Mouse (Mus musculus) liver, postnatal 0 days (tissue): Measurements from ENCODE around the gene Sox21. TPM values are rescaled to one million over a fixed set of nuclear protein-coding genes. Genes with fewer than 3 reads are reported as not detected.

Experiments
- ATAC-seq: fragments of 200-750 bp; cut with Nextera tagmentation; 2 replicates; pipeline ENCODE4 v1.8.0; 2017; ENCODE audit warnings: mild to moderate bottlenecking, moderate library complexity
- DNase-seq: peaks from one replicate; pipeline ENCODE4 v3.0.0-alpha.2; 2016
- H3K27ac ChIP-seq: fragments of 300-500 bp; sonication (generic); 2 replicates; pipeline ENCODE4 v1.5.1; 2014; ENCODE audit warnings: antibody characterized with exemption, moderate library complexity, mild to moderate bottlenecking, low read depth
- H3K27me3 ChIP-seq: fragments of 300-500 bp; sonication (generic); 2 replicates; pipeline ENCODE4 v1.6.1; 2014; ENCODE audit warnings: low read length, control low read depth, mixed read lengths; ENCODE audit not compliant: insufficient read depth
- H3K36me3 ChIP-seq: fragments of 300-500 bp; sonication (generic); replicated peaks from 2 replicates; pipeline ENCODE4 v1.6.1; 2014; ENCODE audit warnings: mild to moderate bottlenecking, control low read depth, low read length, moderate library complexity, mixed read lengths; ENCODE audit not compliant: insufficient read depth
- H3K4me1 ChIP-seq: fragments of 300-500 bp; sonication (generic); 2 replicates; pipeline ENCODE4 v1.6.1; 2014; ENCODE audit warnings: antibody characterized with exemption, mild to moderate bottlenecking, control low read depth; ENCODE audit not compliant: insufficient read depth
- H3K4me2 ChIP-seq: fragments of 300-500 bp; sonication (generic); 2 replicates; pipeline ENCODE4 v1.6.1; 2014; ENCODE audit warnings: low read depth, mild to moderate bottlenecking, low read length, moderate library complexity, mixed read lengths
- H3K4me3 ChIP-seq: fragments of 300-500 bp; sonication (generic); 2 replicates; pipeline ENCODE4 v1.5.1; 2014; ENCODE audit warnings: low read depth, low read length
- H3K9ac ChIP-seq: fragments of 300-500 bp; sonication (generic); replicated peaks from 2 replicates; pipeline ENCODE4 v1.6.1; 2014; ENCODE audit warnings: mild to moderate bottlenecking, moderate library complexity
- H3K9me3 ChIP-seq: fragments of 300-500 bp; sonication (generic); 2 replicates; pipeline ENCODE4 v1.6.1; 2016; ENCODE audit warnings: mild to moderate bottlenecking, control low read depth, low read length, mixed read lengths
- CTCF ChIP-seq: sonication (generic); IDR thresholded peaks from 2 replicates; pipeline ENCODE4 v1.5.1; 2016; ENCODE audit warnings: antibody characterized with exemption, low read depth
- EP300 ChIP-seq: IDR thresholded peaks from 2 replicates; pipeline ENCODE4 v1.6.1; 2016; ENCODE audit warnings: antibody characterized with exemption, low read depth, mild to moderate bottlenecking
- WGBS: fragments of 180-500 bp; shearing (Covaris S2); extraction: QIAGEN DNeasy Blood & Tissue Kit; methylation state at CpG from one replicate; pipeline ENCODE4 v1.1.7; 2014; ENCODE audit not compliant: insufficient replicate concordance; 5-methylcytosine and 5-hydroxymethylcytosine counted together
- polyA plus RNA-seq: library from polyadenylated mRNA; unstranded; fragments of >200 nt; fragmentation: Nextera tagmentation; extraction: Ambion mirVana; gene quantifications from 2 replicates; pipeline ENCODE4 v1.2.1, GENCODE M21; 2015

The Sox21 gene
- polyA plus RNA-seq, 1 experiment from 2014 or later: not detected

DNA sequence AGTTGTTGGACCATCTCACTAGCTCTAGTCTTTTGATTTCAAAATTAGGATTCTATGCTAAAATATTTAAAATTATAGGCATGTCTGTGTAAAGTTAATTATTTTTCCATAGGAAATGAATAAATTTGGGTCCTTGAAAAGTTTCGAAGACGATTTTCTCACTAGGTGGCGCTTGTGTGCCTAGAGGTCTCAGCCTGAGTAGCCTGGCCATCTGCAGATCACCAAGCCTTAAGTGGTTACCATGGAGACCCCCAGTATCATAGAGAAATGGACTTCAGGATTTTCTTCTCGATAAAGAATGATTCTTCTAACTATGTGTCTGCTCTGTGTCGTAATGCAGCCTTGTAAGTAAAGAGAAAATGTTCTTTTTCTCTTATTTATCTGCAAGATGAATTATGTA is 27.2 kb downstream of the Sox21 start:
- Histone ChIP-seq H3K4me1 (no peaks in the 10 kb centered on the region), H3K9me3 (no peaks in the 10 kb centered on the region), H3K9ac (no peak overlapping the region), H3K36me3 (no peaks in the 10 kb centered on the region), H3K27ac (no peak overlapping the region), H3K4me3 (no peak overlapping the region), H3K4me2 (no peak overlapping the region), H3K27me3 (0 out of 2 replicates have a peak, but pooled peaks cover 9% of the 10 kb centered on the region)
- ATAC-seq: no peak
- no peak for DNase-seq
- 18% methylated on average over 5 of the region's 5 CpGs for WGBS
- TF ChIP-seq CTCF: peak; percentile 50
- no peak for TF ChIP-seq EP300

DNA sequence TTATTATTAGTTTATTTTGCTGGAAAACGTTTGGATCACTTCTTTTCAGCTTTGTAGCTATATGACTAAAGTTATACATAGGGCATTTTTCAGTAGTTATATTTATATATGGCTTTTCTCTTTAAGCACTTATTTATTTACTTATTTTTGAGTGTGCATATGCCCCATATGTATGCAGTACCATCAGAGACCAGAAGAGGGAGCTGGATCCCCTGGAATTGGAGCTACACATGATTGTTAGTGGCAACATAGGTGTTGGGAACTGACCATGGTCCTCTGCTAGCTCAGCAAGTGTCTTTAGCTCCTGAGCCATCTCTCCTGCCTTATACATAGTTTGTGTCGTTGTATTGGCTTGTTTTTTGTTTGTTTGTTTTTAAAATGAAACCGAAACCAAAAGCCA is 29.5 kb downstream of the Sox21 start:
- ATAC-seq (no peak), DNase-seq (no peak)
- WGBS: 77% methylated on average over 3 of the region's 3 CpGs
- no peak overlapping the region for H3K9ac ChIP-seq
- H3K27ac ChIP-seq: no peak overlapping the region
- H3K4me2 ChIP-seq: no peak overlapping the region
- peak; percentile 44 for TF ChIP-seq CTCF
- TF ChIP-seq EP300: no peak
- no peaks in the 10 kb centered on the region for H3K36me3 ChIP-seq
- no peaks in the 10 kb centered on the region for H3K9me3 ChIP-seq
- no peak overlapping the region for H3K4me3 ChIP-seq
- no peaks in the 10 kb centered on the region for H3K4me1 ChIP-seq
- 0 out of 2 replicates have a peak, but pooled peaks cover 8% of the 10 kb centered on the region for H3K27me3 ChIP-seq

GRCm38 (mm10) chr14:118203031-118203430 is 33.8 kb downstream of the Sox21 start:
- no peaks in the 10 kb centered on the region for H3K27me3 ChIP-seq
- no peaks in the 10 kb centered on the region for H3K4me1 ChIP-seq
- no peak overlapping the region for H3K9ac ChIP-seq
- no peak overlapping the region for H3K4me3 ChIP-seq
- WGBS: 73% methylated on average over 7 of the region's 7 CpGs
- no peak overlapping the region for H3K27ac ChIP-seq
- no peaks in the 10 kb centered on the region for H3K36me3 ChIP-seq
- DNase-seq (peak; percentile 33), ATAC-seq (no peak)
- no peak overlapping the region for H3K4me2 ChIP-seq
- no peaks in the 10 kb centered on the region for H3K9me3 ChIP-seq
- no peak for TF ChIP-seq EP300
- peak; percentile 58 for TF ChIP-seq CTCF

DNA sequence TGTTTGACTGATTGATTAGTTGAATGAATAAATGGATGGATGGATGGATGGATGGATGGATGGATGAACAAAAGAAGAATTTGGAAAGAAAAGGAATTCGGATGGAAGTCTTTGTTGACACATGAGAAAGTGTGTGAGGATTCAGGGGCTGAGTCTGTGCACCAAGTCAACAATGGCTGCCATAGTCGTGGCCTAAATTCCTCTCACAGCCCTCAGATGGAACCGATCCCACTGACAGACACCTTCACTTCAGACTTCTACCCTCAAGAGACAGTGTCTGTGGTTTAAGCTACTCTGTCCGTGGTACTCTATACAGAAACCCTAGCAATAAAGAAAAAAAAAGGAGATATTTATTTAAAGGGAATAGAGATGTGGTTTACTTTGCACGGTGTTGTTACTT is 34.8 kb downstream of the Sox21 start:
- 73% methylated on average over 5 of the region's 5 CpGs for WGBS
- H3K9me3 ChIP-seq: no peaks in the 10 kb centered on the region
- no peak for ATAC-seq

GRCm38 (mm10) chr14:118200731-118201130 is 36.1 kb downstream of the Sox21 start:
- ATAC-seq (no peak), DNase-seq (no peak)
- Histone ChIP-seq H3K27ac (no peak overlapping the region), H3K36me3 (no peaks in the 10 kb centered on the region), H3K9me3 (no peaks in the 10 kb centered on the region), H3K9ac (no peak overlapping the region), H3K4me3 (no peak overlapping the region), H3K4me1 (no peaks in the 10 kb centered on the region), H3K27me3 (no peaks in the 10 kb centered on the region), H3K4me2 (no peak overlapping the region)
- 81% methylated on average over 3 of the region's 3 CpGs for WGBS
- no peak for TF ChIP-seq CTCF

More for the DNA sequence above, 34.8 kb downstream of the Sox21 start:
- no peak overlapping the region for H3K9ac ChIP-seq
- H3K36me3 ChIP-seq: no peaks in the 10 kb centered on the region
- H3K4me2 ChIP-seq: no peak overlapping the region
- no peaks in the 10 kb centered on the region for H3K4me1 ChIP-seq
- no peak overlapping the region for H3K27ac ChIP-seq
- H3K4me3 ChIP-seq: no peak overlapping the region
- no peak for TF ChIP-seq CTCF
- no peak for TF ChIP-seq EP300
- no peaks in the 10 kb centered on the region for H3K27me3 ChIP-seq
- DNase-seq: no peak

GRCm38 (mm10) chr14:118197063-118197462 is 39.8 kb downstream of the Sox21 start:
- DNase-seq: no peak
- TF ChIP-seq EP300 (no peak), CTCF (no peak)
- 64% methylated on average over 12 of the region's 12 CpGs for WGBS

More at GRCm38 (mm10) chr14:118197063-118197462, 39.8 kb downstream of the Sox21 start:
- H3K4me2 ChIP-seq: no peak overlapping the region
- H3K4me1 ChIP-seq: no peaks in the 10 kb centered on the region
- no peak for ATAC-seq
- no peak overlapping the region for H3K4me3 ChIP-seq
- H3K36me3 ChIP-seq: no peaks in the 10 kb centered on the region
- no peaks in the 10 kb centered on the region for H3K9me3 ChIP-seq
- H3K27ac ChIP-seq: no peak overlapping the region
- H3K9ac ChIP-seq: no peak overlapping the region
- H3K27me3 ChIP-seq: 0 out of 2 replicates have a peak, but pooled peaks cover 5% of the 10 kb centered on the region
